Mouse (Mus musculus) embryo, embryonic 10 days (tissue): ENCODE measurements around the gene 1700025C18Rik.

Experiments
- DNase-seq: peaks from one replicate; pipeline ENCODE4 v3.0.0-alpha.2; 2015; ENCODE audit warnings: low spot score

Gene 1700025C18Rik

GRCm38 (mm10) chr2:165078045-165078444, 12.5 kb downstream of the 1700025C18Rik start:
- DNase-seq, result no peak

- DNase-seq, result no peak
Observed at GRCm38 (mm10) chr2:165077055-165077454, 13.5 kb downstream of the 1700025C18Rik start.

GRCm38 (mm10) chr2:165074937-165075336, 15.6 kb downstream of the 1700025C18Rik start:
- DNase-seq, result peak; percentile 91

GRCm38 (mm10) chr2:165074081-165074884, 16.3 kb downstream of the 1700025C18Rik start:
- no peak for DNase-seq

GRCm38 (mm10) chr2:165073381-165073781, 17.2 kb downstream of the 1700025C18Rik start:
- no peak for DNase-seq

- peak; percentile 77 for DNase-seq
Observed at GRCm38 (mm10) chr2:165070096-165070816, 20.3 kb downstream of the 1700025C18Rik start.

- DNase-seq, result no peak
Observed at GRCm38 (mm10) chr2:165068806-165069205, 21.7 kb downstream of the 1700025C18Rik start.

GRCm38 (mm10) chr2:165064489-165064888, 26.1 kb downstream of the 1700025C18Rik start:
- DNase-seq, result no peak

GRCm38 (mm10) chr2:165061638-165062433, 28.7 kb downstream of the 1700025C18Rik start:
- no peak for DNase-seq

GRCm38 (mm10) chr2:165059961-165060360, 30.6 kb downstream of the 1700025C18Rik start:
- no peak for DNase-seq

GRCm38 (mm10) chr2:165056377-165057085, 34.0 kb downstream of the 1700025C18Rik start:
- DNase-seq, result no peak

GRCm38 (mm10) chr2:165055905-165056304, 34.6 kb downstream of the 1700025C18Rik start:
- DNase-seq, result peak; percentile 55

GRCm38 (mm10) chr2:165054888-165055852, 35.4 kb downstream of the 1700025C18Rik start, which contains the start of gene Cd40:
Gene Cd40, plus strand, starts transcription at chr2:165055627.
- peak; percentile 85 for DNase-seq

GRCm38 (mm10) chr2:165051566-165051965, 39.0 kb downstream of the 1700025C18Rik start:
- no peak for DNase-seq

GRCm38 (mm10) chr2:165050826-165051548, 39.6 kb downstream of the 1700025C18Rik start:
- no peak for DNase-seq

GRCm38 (mm10) chr2:165049044-165049443, 41.5 kb downstream of the 1700025C18Rik start:
- DNase-seq, result no peak

GRCm38 (mm10) chr2:165043729-165044128, 46.8 kb downstream of the 1700025C18Rik start:
- no peak for DNase-seq

- DNase-seq, result peak; percentile 67
Observed at GRCm38 (mm10) chr2:165043090-165043636, 47.4 kb downstream of the 1700025C18Rik start.

- DNase-seq, result no peak
Observed at GRCm38 (mm10) chr2:165042126-165042525, 48.4 kb downstream of the 1700025C18Rik start.
